Mouse (Mus musculus): Measurements from ENCODE around the gene Dntt. TPM values are rescaled to one million over a fixed set of nuclear protein-coding genes. Genes with fewer than 3 reads are reported as not detected.

Gene Dntt
- total RNA-seq (2014; rRNA removed) = 0.10 and 0.23 TPM in 2 replicates
- polyA plus RNA-seq (2015; fragmentation: Nextera tagmentation; extraction: Ambion mirVana) = 0.14 and 0.23 TPM in 2 replicates

DNA sequence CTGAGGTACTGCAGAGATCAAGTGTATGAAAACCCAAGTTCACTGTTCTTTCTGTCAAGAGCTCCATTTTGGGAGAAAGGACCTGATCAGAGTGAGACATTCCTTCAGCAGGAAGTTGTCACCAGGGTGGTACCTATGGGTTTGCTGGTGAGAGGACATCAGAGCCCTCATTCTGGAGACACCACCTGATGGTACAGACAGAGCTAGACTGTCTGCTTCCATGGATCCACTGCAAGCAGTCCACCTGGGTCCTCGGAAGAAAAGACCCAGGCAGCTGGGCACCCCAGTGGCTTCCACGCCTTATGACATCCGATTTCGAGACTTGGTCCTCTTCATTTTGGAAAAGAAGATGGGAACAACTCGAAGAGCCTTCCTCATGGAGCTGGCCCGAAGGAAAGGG lies at the start of gene Dntt:
TSS of gene Dntt (plus strand) at position 57 of the 400 bp plus-strand sequence.
- Histone ChIP-seq H3K27me3 (ENCODE audit: insufficient read depth, low read length) (no peaks in the 10 kb centered on the region), H3K4me1 (ENCODE audit: insufficient read depth) (no peaks in the 10 kb centered on the region), H3K4me2 (ENCODE audit: low read depth) (no peak within 1 kb of the TSS), H3K4me3 (ENCODE audit: low read depth, low read length) (no peak within 1 kb of the TSS), H3K36me3 (ENCODE audit: insufficient read depth) (no peaks in the 10 kb centered on the region), H3K9me3 (ENCODE audit: low read length) (no peaks in the 10 kb centered on the region), H3K27ac (ENCODE audit: low read depth, low read length) (no peak within 1 kb of the TSS), H3K9ac (no peak within 1 kb of the TSS)
- ATAC-seq (no peak), DNase-seq (no peak)
- WGBS = 88% methylated on average over 6 of the region's 6 CpGs
- TF ChIP-seq CTCF (IDR thresholded peaks at IDR 0.05; ENCODE audit: low read depth) = no peak

DNA sequence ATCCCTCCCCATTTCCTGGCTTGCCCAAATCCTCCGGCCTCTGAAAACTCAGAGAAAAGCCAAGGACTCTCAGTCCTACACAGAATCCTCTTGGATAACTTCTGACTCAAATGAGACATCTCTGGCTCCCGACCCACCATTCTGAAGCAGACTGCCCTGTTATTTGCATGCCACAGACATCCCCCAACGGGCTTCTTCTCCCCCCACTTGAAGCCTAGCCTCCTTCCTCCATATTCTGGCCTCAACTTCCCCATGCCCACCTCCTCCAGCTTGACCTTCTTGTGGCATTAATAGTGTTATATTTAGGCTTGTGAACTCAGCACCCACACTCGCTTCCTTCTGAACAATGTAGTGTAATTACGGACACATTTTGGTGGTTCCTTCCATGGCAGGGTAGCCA lies 48.4 kb upstream of the Dntt start:
- no peaks in the 10 kb centered on the region for H3K4me1 ChIP-seq (ENCODE audit: insufficient read depth)
- H3K9ac ChIP-seq = no peak overlapping the region
- ATAC-seq (no peak), DNase-seq (no peak)
- no peak overlapping the region for H3K4me3 ChIP-seq (ENCODE audit: low read depth, low read length)
- H3K27ac ChIP-seq (ENCODE audit: low read depth, low read length) = no peak overlapping the region
- H3K27me3 ChIP-seq (ENCODE audit: insufficient read depth, low read length) = no peaks in the 10 kb centered on the region
- no peaks in the 10 kb centered on the region for H3K9me3 ChIP-seq (ENCODE audit: low read length)
- TF ChIP-seq CTCF (IDR thresholded peaks at IDR 0.05; ENCODE audit: low read depth) = no peak
- no peak overlapping the region for H3K4me2 ChIP-seq (ENCODE audit: low read depth)
- H3K36me3 ChIP-seq (ENCODE audit: insufficient read depth) = no peaks in the 10 kb centered on the region
- 79% methylated on average over 5 of the region's 5 CpGs for WGBS

- Histone ChIP-seq H3K4me3 (ENCODE audit: low read depth, low read length) (no peak overlapping the region), H3K9ac (no peak overlapping the region), H3K36me3 (ENCODE audit: insufficient read depth) (no peaks in the 10 kb centered on the region), H3K4me1 (ENCODE audit: insufficient read depth) (no peaks in the 10 kb centered on the region), H3K27ac (ENCODE audit: low read depth, low read length) (no peak overlapping the region), H3K4me2 (ENCODE audit: low read depth) (no peak overlapping the region), H3K9me3 (ENCODE audit: low read length) (no peaks in the 10 kb centered on the region), H3K27me3 (ENCODE audit: insufficient read depth, low read length) (no peaks in the 10 kb centered on the region)
- DNase-seq (peak; percentile 11), ATAC-seq (no peak)
- no peak for TF ChIP-seq CTCF (IDR thresholded peaks at IDR 0.05; ENCODE audit: low read depth)
- WGBS = 84% methylated on average over 1 of the region's 1 CpGs
These were observed 44.5 kb upstream of the Dntt start for GRCm38 (mm10) chr19:40984536-40984935.

DNA sequence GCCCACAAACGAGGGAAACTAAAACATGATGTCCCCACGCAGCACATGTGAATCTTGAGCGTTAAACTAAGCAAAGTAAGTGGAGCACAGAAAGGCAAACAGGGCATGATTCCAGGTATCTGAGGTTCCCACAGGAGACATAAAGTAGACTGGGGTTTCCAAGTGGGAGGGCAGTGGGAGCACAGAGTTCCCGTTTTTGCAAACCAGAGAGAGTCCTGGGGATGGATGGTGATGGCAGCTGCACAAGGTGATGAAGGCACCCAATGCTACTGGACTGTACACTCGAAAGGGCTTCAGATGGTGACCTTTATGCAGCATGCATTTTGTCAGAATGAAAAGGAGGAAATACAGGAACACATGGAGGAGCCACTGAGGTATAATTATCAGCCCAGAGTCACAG lies 40.2 kb upstream of the Dntt start:
- DNase-seq (no peak), ATAC-seq (no peak)
- no peak overlapping the region for H3K27ac ChIP-seq (ENCODE audit: low read depth, low read length)
- no peak overlapping the region for H3K9ac ChIP-seq
- no peaks in the 10 kb centered on the region for H3K4me1 ChIP-seq (ENCODE audit: insufficient read depth)
- no peaks in the 10 kb centered on the region for H3K36me3 ChIP-seq (ENCODE audit: insufficient read depth)
- no peak for TF ChIP-seq CTCF (IDR thresholded peaks at IDR 0.05; ENCODE audit: low read depth)
- 84% methylated on average over 5 of the region's 5 CpGs for WGBS
- H3K4me2 ChIP-seq (ENCODE audit: low read depth) = no peak overlapping the region
- H3K4me3 ChIP-seq (ENCODE audit: low read depth, low read length) = no peak overlapping the region
- H3K27me3 ChIP-seq (ENCODE audit: insufficient read depth, low read length) = no peaks in the 10 kb centered on the region
- H3K9me3 ChIP-seq (ENCODE audit: low read length) = no peaks in the 10 kb centered on the region

DNA sequence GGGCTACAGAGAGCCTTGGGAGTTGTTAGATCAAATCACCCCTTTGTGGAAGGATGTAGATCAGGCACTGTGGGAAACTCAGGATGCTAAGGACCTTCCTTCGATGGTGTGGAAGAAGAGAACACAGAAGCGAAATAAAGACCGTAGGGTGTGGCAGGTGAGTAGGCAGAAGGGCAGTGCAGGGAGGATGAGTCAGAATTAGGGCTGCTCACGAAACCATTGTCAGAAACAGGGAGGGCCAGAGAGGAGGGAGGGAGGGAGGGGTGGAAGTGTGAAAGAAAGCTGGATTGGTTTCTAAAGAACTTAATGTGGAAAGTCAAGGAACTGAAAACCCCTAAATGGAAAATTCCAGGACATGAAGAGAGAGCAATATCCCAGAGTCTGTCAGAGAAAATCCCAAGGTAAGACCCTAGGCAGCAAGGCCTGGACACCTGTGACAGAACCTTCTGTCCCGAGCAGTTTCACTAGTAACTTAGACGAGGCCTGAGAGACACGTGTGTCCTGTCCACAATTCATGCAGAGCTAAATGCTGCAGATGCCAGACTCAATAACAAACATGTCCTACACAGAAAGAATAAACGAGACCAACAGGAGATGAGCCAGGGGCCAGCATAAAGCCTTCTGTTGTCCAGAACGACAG lies 39.0 kb upstream of the Dntt start:
- WGBS = 73% methylated on average over 9 of the region's 9 CpGs
- H3K4me2 ChIP-seq (ENCODE audit: low read depth) = no peak overlapping the region
- no peak for TF ChIP-seq CTCF (IDR thresholded peaks at IDR 0.05; ENCODE audit: low read depth)

DNA sequence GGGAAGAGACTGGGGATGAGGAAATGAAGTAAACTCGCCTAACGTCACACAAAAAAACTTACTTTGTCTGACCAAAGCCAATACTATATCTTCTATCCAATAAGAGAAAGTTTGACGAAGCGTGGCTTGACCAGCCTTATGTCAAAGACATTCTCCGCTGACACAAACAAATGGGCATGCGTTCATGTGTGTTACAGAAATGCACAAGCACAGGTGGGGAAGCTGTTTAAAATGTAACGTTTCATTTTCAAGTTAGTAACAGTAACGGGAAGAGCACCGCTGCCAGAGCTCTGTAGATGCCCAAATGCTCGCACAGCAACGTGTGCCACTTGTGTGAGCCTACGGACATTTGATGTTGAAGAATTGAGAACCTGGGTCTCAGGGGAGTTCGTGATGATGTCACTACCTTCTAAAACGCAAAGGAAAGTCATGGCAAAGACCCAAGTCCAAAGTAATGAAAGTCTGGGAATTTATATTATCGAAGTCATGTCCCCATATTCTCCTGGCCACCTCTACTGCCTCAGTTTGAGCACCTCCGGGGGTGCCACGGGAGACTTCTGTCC lies 38.2 kb upstream of the Dntt start:
- no peaks in the 10 kb centered on the region for H3K4me1 ChIP-seq (ENCODE audit: insufficient read depth)
- 92% methylated on average over 17 of the region's 17 CpGs for WGBS
- no peaks in the 10 kb centered on the region for H3K9me3 ChIP-seq (ENCODE audit: low read length)
- TF ChIP-seq CTCF (IDR thresholded peaks at IDR 0.05; ENCODE audit: low read depth) = no peak
- no peaks in the 10 kb centered on the region for H3K36me3 ChIP-seq (ENCODE audit: insufficient read depth)
- no peaks in the 10 kb centered on the region for H3K27me3 ChIP-seq (ENCODE audit: insufficient read depth, low read length)
- no peak overlapping the region for H3K4me3 ChIP-seq (ENCODE audit: low read depth, low read length)
- ATAC-seq = no peak
- no peak overlapping the region for H3K27ac ChIP-seq (ENCODE audit: low read depth, low read length)
- no peak overlapping the region for H3K9ac ChIP-seq
- DNase-seq = no peak
- H3K4me2 ChIP-seq (ENCODE audit: low read depth) = no peak overlapping the region

More for the DNA sequence above, 39.0 kb upstream of the Dntt start:
- no peak overlapping the region for H3K27ac ChIP-seq (ENCODE audit: low read depth, low read length)
- H3K4me3 ChIP-seq (ENCODE audit: low read depth, low read length) = no peak overlapping the region
- H3K9ac ChIP-seq = no peak overlapping the region
- H3K27me3 ChIP-seq (ENCODE audit: insufficient read depth, low read length) = no peaks in the 10 kb centered on the region
- H3K4me1 ChIP-seq (ENCODE audit: insufficient read depth) = no peaks in the 10 kb centered on the region
- DNase-seq (no peak), ATAC-seq (no peak)
- no peaks in the 10 kb centered on the region for H3K36me3 ChIP-seq (ENCODE audit: insufficient read depth)
- H3K9me3 ChIP-seq (ENCODE audit: low read length) = no peaks in the 10 kb centered on the region

DNA sequence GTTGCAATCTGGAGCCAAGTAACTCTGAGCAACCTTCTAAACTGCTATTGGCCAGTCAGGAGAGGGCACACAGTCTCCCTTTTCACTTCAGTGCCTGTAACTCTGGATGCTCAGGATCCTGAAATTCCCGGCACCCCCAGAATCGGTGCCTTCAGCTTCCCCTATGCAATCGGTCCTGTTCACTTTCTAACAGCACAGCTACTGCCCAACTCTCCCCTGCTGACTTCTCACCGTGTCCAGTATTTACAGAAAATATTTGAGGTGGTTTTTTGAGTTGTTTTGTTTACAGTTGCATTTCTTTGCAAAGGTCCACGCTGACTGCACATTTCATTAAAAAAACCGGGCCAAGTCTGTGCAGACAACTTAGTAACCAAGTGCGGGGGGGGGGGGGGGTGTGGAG lies 37.4 kb upstream of the Dntt start:
- H3K27me3 ChIP-seq (ENCODE audit: insufficient read depth, low read length) = no peaks in the 10 kb centered on the region
- no peak overlapping the region for H3K27ac ChIP-seq (ENCODE audit: low read depth, low read length)
- H3K4me1 ChIP-seq (ENCODE audit: insufficient read depth) = no peaks in the 10 kb centered on the region
- H3K9ac ChIP-seq = no peak overlapping the region
- WGBS = 70% methylated on average over 7 of the region's 7 CpGs
- no peak for ATAC-seq
- no peaks in the 10 kb centered on the region for H3K9me3 ChIP-seq (ENCODE audit: low read length)
- DNase-seq = no peak
- no peak for TF ChIP-seq CTCF (IDR thresholded peaks at IDR 0.05; ENCODE audit: low read depth)
- H3K36me3 ChIP-seq (ENCODE audit: insufficient read depth) = no peaks in the 10 kb centered on the region
- H3K4me3 ChIP-seq (ENCODE audit: low read depth, low read length) = no peak overlapping the region
- no peak overlapping the region for H3K4me2 ChIP-seq (ENCODE audit: low read depth)
